Mouse (Mus musculus): ENCODE results near the gene Cd151. TPM values are rescaled to one million over a fixed set of nuclear protein-coding genes. Genes with fewer than 3 reads are reported as not detected.

Gene Cd151
- polyA plus RNA-seq, 1 experiment from 2014 or later: 36.4 TPM

DNA sequence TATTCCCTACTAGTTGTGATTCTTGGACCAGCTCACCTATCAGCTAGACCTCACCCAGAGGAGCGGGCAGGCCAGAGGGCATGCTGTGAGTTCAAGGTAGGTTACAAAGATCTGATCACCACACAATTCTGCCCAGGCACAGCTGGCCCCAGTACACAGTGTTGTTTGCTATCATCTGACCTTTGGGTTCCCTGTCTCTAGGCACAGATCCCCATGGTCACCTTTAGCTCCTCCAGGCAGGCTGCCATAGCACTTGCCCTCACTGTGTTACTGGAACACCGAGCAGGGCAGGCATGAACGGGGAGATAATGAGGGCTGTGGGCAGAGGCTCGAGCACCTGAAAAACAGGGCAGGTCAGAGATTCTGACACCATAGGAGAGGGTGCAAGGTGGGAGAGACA lies 50.4 kb downstream of the Cd151 start:
- Histone ChIP-seq H3K27me3 (ENCODE audit: control insufficient read depth, insufficient read depth, low read depth, low read length) (no peaks in the 10 kb centered on the region), H3K4me2 (ENCODE audit: low read depth, low read length) (no peak overlapping the region), H3K4me3 (ENCODE audit: low read length) (no peak overlapping the region), H3K9me3 (ENCODE audit: control insufficient read depth, low read length) (no peaks in the 10 kb centered on the region), H3K27ac (ENCODE audit: low read length) (no peak overlapping the region), H3K9ac (ENCODE audit: low read length) (no peak overlapping the region), H3K36me3 (ENCODE audit: control insufficient read depth, insufficient read depth, low read length) (no peaks in the 10 kb centered on the region; the same call in 1 of the 2 replicates), H3K4me1 (replicated peaks; ENCODE audit: control insufficient read depth, insufficient read depth, low read length) (no peaks in the 10 kb centered on the region)
- no peak for ATAC-seq (ENCODE audit: low read depth)
- 81% methylated on average over 4 of the region's 4 CpGs for WGBS

DNA sequence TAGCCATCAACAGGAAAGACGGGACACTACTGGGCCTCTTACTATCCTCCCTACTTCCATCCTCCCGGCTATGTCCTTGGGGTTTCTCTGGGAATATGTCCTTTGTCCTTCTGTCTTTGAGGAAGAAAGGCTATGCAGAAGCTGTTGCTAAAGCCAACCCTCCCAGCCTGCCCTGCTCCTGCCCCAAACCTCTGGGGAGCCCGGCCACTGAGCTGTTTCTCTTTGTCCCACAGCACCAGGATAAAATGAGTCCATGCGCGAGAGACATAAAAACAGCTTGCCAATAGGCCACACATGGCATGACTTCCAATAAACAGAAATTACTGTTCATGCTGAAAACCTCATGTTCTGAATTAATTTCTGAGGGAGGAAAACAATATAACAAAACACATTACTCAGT lies 51.1 kb downstream of the Cd151 start:
- ATAC-seq (ENCODE audit: low read depth): no peak
- Histone ChIP-seq H3K36me3 (ENCODE audit: control insufficient read depth, insufficient read depth, low read length) (no peaks in the 10 kb centered on the region; the same call in 1 of the 2 replicates), H3K9me3 (ENCODE audit: control insufficient read depth, low read length) (no peaks in the 10 kb centered on the region), H3K4me2 (ENCODE audit: low read depth, low read length) (no peak overlapping the region), H3K9ac (ENCODE audit: low read length) (no peak overlapping the region), H3K27me3 (ENCODE audit: control insufficient read depth, insufficient read depth, low read depth, low read length) (no peaks in the 10 kb centered on the region), H3K4me1 (replicated peaks; ENCODE audit: control insufficient read depth, insufficient read depth, low read length) (no peaks in the 10 kb centered on the region), H3K4me3 (ENCODE audit: low read length) (no peak overlapping the region), H3K27ac (ENCODE audit: low read length) (no peak overlapping the region)
- 89% methylated on average over 5 of the region's 5 CpGs for WGBS

DNA sequence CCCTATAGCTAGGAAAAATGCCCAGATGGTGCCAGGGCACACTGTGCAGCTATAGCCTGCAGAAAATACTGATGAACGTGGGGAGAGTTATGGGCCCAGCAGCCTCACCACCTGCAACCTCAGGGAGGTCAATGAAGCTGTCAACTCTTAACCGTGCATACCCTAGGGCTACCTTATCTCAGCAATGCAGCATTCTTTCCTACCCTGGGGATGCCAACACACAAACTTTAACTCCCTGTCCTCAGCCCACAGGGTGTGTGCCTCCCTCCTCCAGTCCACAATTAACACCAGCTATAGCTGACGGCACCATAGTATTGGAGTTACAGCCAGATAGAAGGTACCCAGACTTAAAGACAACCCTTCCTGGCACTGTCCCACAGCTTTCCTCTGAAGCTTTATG lies 51.7 kb downstream of the Cd151 start:
- no peaks in the 10 kb centered on the region for H3K27me3 ChIP-seq (ENCODE audit: control insufficient read depth, insufficient read depth, low read depth, low read length)
- H3K36me3 ChIP-seq (ENCODE audit: control insufficient read depth, insufficient read depth, low read length): no peaks in the 10 kb centered on the region; the same call in 1 of the 2 replicates
- no peak overlapping the region for H3K4me2 ChIP-seq (ENCODE audit: low read depth, low read length)
- no peak overlapping the region for H3K4me3 ChIP-seq (ENCODE audit: low read length)
- H3K27ac ChIP-seq (ENCODE audit: low read length): no peak overlapping the region
- H3K4me1 ChIP-seq (replicated peaks; ENCODE audit: control insufficient read depth, insufficient read depth, low read length): no peaks in the 10 kb centered on the region
- no peak overlapping the region for H3K9ac ChIP-seq (ENCODE audit: low read length)
- WGBS: 60% methylated on average over 3 of the region's 3 CpGs
- H3K9me3 ChIP-seq (ENCODE audit: control insufficient read depth, low read length): no peaks in the 10 kb centered on the region
- no peak for ATAC-seq (ENCODE audit: low read depth)

DNA sequence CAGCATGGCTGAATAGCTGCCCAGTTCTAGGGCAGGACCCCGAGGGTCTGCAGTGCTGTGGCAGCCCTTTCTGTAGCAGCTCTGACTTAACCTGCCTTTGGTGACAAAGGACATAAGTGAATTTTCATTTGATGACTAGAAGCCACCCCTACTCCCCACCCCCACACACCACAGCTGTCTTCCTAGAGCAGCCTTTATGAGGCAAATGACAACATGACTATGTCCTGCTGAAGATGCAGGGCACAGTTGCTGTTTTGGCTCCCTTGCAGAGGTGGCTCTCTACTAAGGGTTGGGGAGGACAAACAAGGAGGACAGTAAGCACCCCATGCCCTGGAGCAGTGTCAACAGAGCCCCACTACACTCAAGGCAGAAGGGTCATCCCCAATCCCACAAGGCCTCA lies 52.6 kb downstream of the Cd151 start:
- Histone ChIP-seq H3K4me1 (replicated peaks; ENCODE audit: control insufficient read depth, insufficient read depth, low read length) (no peaks in the 10 kb centered on the region), H3K36me3 (ENCODE audit: control insufficient read depth, insufficient read depth, low read length) (no peaks in the 10 kb centered on the region; the same call in 1 of the 2 replicates), H3K27me3 (ENCODE audit: control insufficient read depth, insufficient read depth, low read depth, low read length) (no peaks in the 10 kb centered on the region), H3K4me3 (ENCODE audit: low read length) (no peak overlapping the region), H3K9me3 (ENCODE audit: control insufficient read depth, low read length) (no peaks in the 10 kb centered on the region), H3K4me2 (ENCODE audit: low read depth, low read length) (no peak overlapping the region), H3K27ac (ENCODE audit: low read length) (no peak overlapping the region), H3K9ac (ENCODE audit: low read length) (no peak overlapping the region)
- WGBS: 71% methylated on average over 1 of the region's 1 CpGs
- no peak for ATAC-seq (ENCODE audit: low read depth)

Other genes starting within 250 kb of the Cd151 start
- 72.3 and 77.2 TPM in 2 replicates for gene Phrf1, start 238.6 kb upstream of the Cd151 start, polyA plus RNA-seq (2015; fragmentation: Nextera tagmentation; extraction: Ambion mirVana)
- gene Irf7, start 200.9 kb upstream of the Cd151 start, polyA plus RNA-seq (2015; fragmentation: Nextera tagmentation; extraction: Ambion mirVana): 3.4 and 4.8 TPM in 2 replicates
- 0.15 and 0.35 TPM in 2 replicates for gene Cdhr5, start 190.6 kb upstream of the Cd151 start, polyA plus RNA-seq (2015; fragmentation: Nextera tagmentation; extraction: Ambion mirVana)
- gene Sct, start 188.3 kb upstream of the Cd151 start, polyA plus RNA-seq (2015; fragmentation: Nextera tagmentation; extraction: Ambion mirVana): 2.0 and 2.6 TPM in 2 replicates
- 0.11 and 0.43 TPM in 2 replicates for gene Drd4, start 175.4 kb upstream of the Cd151 start, polyA plus RNA-seq (2015; fragmentation: Nextera tagmentation; extraction: Ambion mirVana)
- 52.7 and 53.6 TPM in 2 replicates for gene Deaf1, start 139.7 kb upstream of the Cd151 start, polyA plus RNA-seq (2015; fragmentation: Nextera tagmentation; extraction: Ambion mirVana)
- 45.1 and 50.2 TPM in 2 replicates for gene Tmem80, start 139.7 kb upstream of the Cd151 start, polyA plus RNA-seq (2015; fragmentation: Nextera tagmentation; extraction: Ambion mirVana)
- 37.4 and 42.6 TPM in 2 replicates for gene Eps8l2, start 128.5 kb upstream of the Cd151 start, polyA plus RNA-seq (2015; fragmentation: Nextera tagmentation; extraction: Ambion mirVana)
- 279 and 283 TPM in 2 replicates for gene Taldo1, start 75.2 kb upstream of the Cd151 start, polyA plus RNA-seq (2015; fragmentation: Nextera tagmentation; extraction: Ambion mirVana)
- gene Gatd1, start 53.3 kb upstream of the Cd151 start, polyA plus RNA-seq (2015; fragmentation: Nextera tagmentation; extraction: Ambion mirVana): 54.0 and 57.0 TPM in 2 replicates
- gene Cend1, start 37.9 kb upstream of the Cd151 start, polyA plus RNA-seq (2015; fragmentation: Nextera tagmentation; extraction: Ambion mirVana): 0.79 TPM in 2 replicates
- 21.7 and 24.5 TPM in 2 replicates for gene Slc25a22, start 29.5 kb upstream of the Cd151 start, polyA plus RNA-seq (2015; fragmentation: Nextera tagmentation; extraction: Ambion mirVana)
- gene Pidd1, start 23.4 kb upstream of the Cd151 start, polyA plus RNA-seq (2015; fragmentation: Nextera tagmentation; extraction: Ambion mirVana): 14.4 and 15.4 TPM in 2 replicates
- gene Rplp2, start 20.0 kb upstream of the Cd151 start, polyA plus RNA-seq (2015; fragmentation: Nextera tagmentation; extraction: Ambion mirVana): 1,124 and 1,266 TPM in 2 replicates
- gene Pnpla2, start 12.2 kb upstream of the Cd151 start, polyA plus RNA-seq (2015; fragmentation: Nextera tagmentation; extraction: Ambion mirVana): 42.9 and 46.2 TPM in 2 replicates
- gene Cracr2b, start 6.3 kb upstream of the Cd151 start, polyA plus RNA-seq (2015; fragmentation: Nextera tagmentation; extraction: Ambion mirVana): 39.3 and 42.0 TPM in 2 replicates
- gene Polr2l, start 7.7 kb downstream of the Cd151 start, polyA plus RNA-seq (2015; fragmentation: Nextera tagmentation; extraction: Ambion mirVana): 59.9 and 61.3 TPM in 2 replicates
- 88.3 and 91.2 TPM in 2 replicates for gene Tspan4, start 7.8 kb downstream of the Cd151 start, polyA plus RNA-seq (2015; fragmentation: Nextera tagmentation; extraction: Ambion mirVana)
- gene Chid1, start 72.5 kb downstream of the Cd151 start, polyA plus RNA-seq (2015; fragmentation: Nextera tagmentation; extraction: Ambion mirVana): 41.8 and 41.9 TPM in 2 replicates
- 68.3 and 69.1 TPM in 2 replicates for gene Ap2a2, start 94.8 kb downstream of the Cd151 start, polyA plus RNA-seq (2015; fragmentation: Nextera tagmentation; extraction: Ambion mirVana)
- gene Muc6, start 187.9 kb downstream of the Cd151 start, polyA plus RNA-seq (2015; fragmentation: Nextera tagmentation; extraction: Ambion mirVana): 0.13 and 0.21 TPM in 2 replicates
- gene Muc2, start 222.9 kb downstream of the Cd151 start, polyA plus RNA-seq (2015; fragmentation: Nextera tagmentation; extraction: Ambion mirVana): 0.35 and 0.48 TPM in 2 replicates